Mouse (Mus musculus): Measurements from ENCODE around the gene Sv2b.

Gene Sv2b

DNA sequence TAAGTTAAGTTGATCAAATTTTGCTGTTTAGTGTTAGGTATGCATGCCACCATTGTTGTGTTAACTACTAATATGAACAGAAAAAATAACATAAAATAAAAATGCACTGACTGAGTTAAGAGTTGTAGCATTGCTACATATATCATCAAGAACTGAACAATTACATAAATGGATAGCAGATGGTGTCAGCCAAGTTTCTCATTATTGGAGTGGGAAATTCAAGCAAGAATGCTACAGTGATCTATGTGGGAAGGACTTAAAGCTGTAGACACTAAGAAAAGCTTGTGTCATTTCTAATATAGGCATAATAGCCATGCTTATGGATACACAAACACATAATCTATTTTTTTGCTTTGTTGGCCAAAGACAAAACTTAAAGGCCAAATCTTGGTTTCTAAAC, 228.9 kb downstream of the Sv2b start:
- DNase-seq = no peak

DNA sequence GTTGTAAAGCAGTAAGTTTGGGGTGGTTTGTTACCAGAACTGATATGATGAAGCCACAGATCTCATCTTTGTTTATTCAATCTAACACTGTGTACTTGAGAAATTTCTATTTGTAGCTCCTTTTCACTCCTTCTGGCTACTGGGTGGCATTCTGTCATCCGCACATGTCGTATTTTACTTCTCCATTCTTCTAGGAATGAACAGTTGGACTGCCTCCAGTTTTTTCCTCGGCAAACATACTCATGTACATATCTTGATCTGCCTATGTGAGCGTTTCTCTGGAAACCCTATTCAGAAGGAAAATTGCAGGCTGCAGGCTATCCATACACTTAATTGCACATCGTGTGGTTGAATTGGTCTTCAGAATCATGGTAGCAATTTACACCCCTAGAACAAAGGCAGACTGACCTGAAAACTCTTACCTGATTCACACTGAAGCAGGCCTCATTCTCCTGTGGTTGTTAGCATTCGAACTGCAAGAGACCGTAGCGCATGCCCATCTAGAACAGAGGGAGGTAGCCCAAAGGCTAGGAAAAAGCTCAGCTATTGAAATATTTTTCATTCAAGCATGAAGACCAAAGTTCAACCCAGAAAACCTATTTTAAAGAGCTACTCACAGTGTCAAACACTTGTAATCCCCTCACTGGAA, 231.4 kb downstream of the Sv2b start:
- DNase-seq = no peak

All from kidney, adult 9 months (tissue).